Mouse (Mus musculus): Measurements from ENCODE around the gene Plg.

Plg gene

DNA sequence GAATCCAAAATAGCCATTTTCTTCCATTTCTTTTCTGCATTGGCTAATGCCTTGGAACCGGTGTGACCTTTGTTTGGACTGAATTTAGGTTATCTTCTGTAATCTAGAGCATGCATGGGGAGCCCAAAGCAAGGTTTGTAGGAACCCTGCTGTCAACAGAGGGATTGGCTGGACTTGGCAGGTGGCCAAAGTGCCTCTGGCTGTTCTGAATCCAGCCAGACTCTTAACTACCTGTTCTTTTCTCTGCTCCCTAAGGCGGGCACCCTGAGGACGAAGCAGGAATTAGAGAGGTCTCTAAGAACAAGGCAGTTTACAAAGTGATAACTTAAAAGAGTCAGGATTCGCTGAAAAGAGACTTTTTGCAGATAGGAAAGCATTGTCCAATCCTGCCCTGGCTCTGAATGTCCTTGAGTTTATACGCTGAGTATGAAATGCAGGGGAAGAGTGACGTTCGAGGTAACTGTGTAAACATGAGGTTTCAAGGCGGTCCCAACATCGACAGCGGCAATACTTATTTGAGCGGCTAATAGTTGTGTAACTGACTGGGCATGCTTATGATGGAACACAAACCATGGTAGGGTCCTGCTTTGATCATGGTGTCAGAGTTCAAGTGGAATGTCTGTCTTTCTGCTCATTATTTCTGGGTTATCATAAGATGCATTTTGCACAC lies 74.6 kb downstream of the Plg start:
- no peak for DNase-seq (ENCODE audit: extremely low read depth, low read depth, low spot score)

DNA sequence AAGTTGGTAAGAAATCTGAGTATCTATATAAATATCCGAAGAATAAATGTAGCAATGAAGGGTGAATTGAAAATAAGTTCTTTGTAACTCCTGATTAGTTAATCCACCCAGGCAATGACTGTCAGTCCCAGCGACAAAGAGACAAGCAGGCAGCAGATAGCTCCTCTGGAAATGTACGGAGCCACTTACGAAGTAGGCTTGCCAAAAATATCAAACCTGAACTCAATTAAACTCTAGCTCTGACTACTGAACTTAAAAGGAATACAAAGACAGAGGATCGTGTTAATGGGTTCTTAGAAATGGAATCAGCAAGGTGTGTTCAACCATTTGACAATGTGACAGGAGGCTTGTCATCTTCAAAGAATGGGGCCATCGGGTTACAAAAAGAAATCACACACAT lies 75.3 kb downstream of the Plg start:
- no peak for DNase-seq (ENCODE audit: extremely low read depth, low read depth, low spot score)

DNA sequence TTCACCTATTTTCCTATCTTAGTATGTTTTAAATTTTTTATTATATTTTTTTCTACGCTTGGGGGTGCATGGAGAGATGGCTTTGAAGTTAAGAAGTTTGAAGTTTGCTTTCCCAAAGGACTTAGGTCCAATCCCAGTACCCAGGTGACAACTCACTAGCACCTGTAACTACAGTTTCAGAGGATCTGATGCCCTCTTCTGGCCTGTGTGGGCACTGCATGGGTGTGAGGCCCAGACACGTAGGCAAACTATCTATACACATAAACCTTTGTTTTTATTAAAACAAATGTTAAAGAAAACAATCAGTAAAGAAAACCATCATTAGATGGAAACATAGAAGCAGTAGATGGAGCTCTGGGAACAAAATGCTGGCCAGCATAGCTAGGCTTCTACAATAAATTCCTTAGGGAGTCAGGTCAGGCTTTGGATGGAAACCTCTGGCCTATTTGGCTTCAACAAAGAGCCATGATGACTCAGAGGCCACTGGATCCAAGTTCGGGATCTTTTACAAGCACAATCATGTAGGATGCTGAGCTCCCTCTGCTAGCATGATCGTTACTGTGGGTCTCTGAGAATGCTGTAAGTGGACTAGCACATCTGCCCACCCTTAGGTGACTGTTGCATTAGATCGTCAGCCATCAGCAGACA lies 76.9 kb downstream of the Plg start:
- no peak for DNase-seq (ENCODE audit: extremely low read depth, low read depth, low spot score)

DNA sequence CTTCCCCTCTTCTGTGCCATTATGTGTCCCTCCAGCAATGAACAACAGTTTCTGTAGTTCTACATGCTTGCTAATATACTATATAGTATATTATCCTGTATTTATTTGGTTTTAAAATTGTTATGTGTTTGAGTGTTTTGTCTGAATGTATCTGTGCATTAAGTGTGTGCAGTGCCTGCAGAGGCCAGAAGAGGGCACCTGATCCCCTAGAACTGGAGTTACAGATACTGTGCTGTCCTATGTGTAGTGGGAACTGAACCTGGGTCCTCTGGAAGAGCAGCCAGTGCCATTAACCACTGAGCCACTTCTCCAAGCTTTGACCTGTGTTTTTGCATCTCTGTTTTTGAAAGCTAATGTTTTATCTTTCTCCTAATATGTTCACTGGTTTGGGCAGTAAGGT lies 82.8 kb downstream of the Plg start:
- no peak for DNase-seq (ENCODE audit: extremely low read depth, low read depth, low spot score)

DNA sequence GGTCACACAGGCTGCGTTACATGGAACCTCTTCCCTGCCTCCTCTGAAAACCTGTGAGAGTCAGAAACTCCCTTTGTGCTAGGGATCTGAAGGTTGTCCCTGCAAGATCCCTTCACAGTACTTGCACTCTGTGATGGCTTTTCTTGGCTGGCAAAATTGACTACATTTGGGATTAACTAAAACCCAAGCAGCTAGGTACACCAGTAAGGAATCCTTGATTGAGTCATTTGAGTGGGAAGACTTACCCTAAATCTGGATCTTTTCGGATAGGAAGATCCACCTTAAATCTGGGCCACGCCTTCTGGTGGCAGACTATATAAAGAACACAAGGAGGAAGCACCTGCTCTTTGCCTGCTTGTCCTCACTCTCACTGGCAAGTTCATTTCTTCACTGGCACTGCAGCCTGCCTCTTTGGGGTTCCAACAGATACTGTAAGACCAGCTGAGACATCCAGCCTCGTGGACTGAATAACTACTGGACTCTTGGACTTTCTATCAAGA lies 88.1 kb downstream of the Plg start:
- DNase-seq (ENCODE audit: extremely low read depth, low read depth, low spot score) = no peak

DNA sequence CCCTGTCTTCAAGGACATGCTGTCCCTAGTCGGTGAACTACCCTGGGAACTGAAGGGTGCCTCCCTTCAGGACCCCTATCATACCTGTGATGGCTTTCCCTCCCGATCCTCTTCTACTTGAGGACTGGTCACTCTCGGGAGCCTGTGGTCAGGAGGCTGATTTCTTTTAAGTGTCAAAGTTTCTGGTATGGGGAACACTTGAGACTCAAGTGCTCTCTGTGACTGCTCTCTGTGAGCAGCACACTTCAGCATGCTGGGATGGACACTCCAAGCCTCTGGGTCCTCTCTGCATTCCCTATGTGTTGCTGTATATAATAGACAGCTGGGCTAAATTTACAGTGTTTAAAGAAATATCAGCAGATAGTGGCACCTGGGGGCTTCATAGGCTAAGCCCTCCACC lies 89.2 kb downstream of the Plg start:
- no peak for DNase-seq (ENCODE audit: extremely low read depth, low read depth, low spot score)

DNA sequence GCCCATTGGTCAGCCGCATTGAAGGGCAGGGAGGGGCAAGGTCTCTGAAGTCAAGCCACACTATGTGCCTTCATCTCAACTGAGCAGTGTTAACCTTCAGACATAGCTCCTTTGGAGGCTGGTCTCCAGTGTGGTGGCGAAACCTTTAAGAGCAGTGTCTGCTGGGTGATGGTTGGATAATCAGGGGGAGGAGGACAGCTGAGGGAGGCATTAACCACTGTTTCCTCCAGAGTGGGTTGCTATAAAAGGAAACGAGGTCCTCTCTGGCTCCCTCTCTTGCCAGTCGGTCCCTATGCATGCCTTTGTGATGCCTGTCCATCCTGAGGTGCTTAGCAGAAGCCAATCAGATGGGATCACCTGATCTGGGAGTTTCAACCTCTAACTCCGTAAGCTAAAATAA lies 90.3 kb downstream of the Plg start:
- DNase-seq (ENCODE audit: extremely low read depth, low read depth, low spot score) = no peak

All from fat pad, adult 2 months (tissue).